Mouse (Mus musculus) embryonic facial prominence, embryonic 11.5 days (tissue): ENCODE data around the gene Agap2. TPM values are rescaled to one million over a fixed set of nuclear protein-coding genes. Genes with fewer than 3 reads are reported as not detected.
"Not testable (repeated sequence)": the region's sequence is repeated elsewhere in the genome, so short reads cannot be mapped to it uniquely, and the experiment has no call there.

ENCODE experiments used
- ATAC-seq: fragments of 200-750 bp; cut with Nextera tagmentation; replicated peaks from 2 replicates; pipeline ENCODE4 v1.8.0; 2017; ENCODE audit warnings: low read depth; ENCODE audit not compliant: insufficient number of reproducible peaks, low FRiP score, low TSS enrichment
- DNase-seq: peaks from one replicate; pipeline ENCODE4 v3.0.0-alpha.2; 2015; ENCODE audit warnings: low spot score
- H3K27ac ChIP-seq: fragments of 300-500 bp; sonication (generic); replicated peaks from 2 replicates; pipeline ENCODE4 v1.5.1; 2014; ENCODE audit warnings: mild to moderate bottlenecking, low read depth, low read length, control low read depth
- H3K27me3 ChIP-seq: fragments of 300-500 bp; sonication (generic); 2 replicates; pipeline ENCODE4 v1.6.1; 2014; ENCODE audit warnings: mild to moderate bottlenecking, low read length, moderate library complexity, mixed read lengths; ENCODE audit not compliant: control insufficient read depth, insufficient read depth
- H3K36me3 ChIP-seq: fragments of 300-500 bp; sonication (generic); replicated peaks from 2 replicates; pipeline ENCODE4 v1.6.1; 2014; ENCODE audit warnings: low read depth, mild to moderate bottlenecking, low read length, moderate library complexity, mixed read lengths; ENCODE audit not compliant: control insufficient read depth, insufficient read depth
- H3K4me1 ChIP-seq: fragments of 300-500 bp; sonication (generic); 2 replicates; pipeline ENCODE4 v1.6.1; 2014; ENCODE audit warnings: low read length, mixed read lengths; ENCODE audit not compliant: control insufficient read depth, insufficient read depth
- H3K4me2 ChIP-seq: fragments of 300-500 bp; sonication (generic); 2 replicates; pipeline ENCODE4 v1.6.1; 2014; ENCODE audit warnings: low read depth, mild to moderate bottlenecking, control low read depth, low read length, moderate library complexity
- H3K4me3 ChIP-seq: fragments of 300-500 bp; sonication (generic); 2 replicates; pipeline ENCODE4 v1.5.1; 2014; ENCODE audit warnings: low read depth, low read length, control low read depth
- H3K9ac ChIP-seq: fragments of 300-500 bp; sonication (generic); replicated peaks from 2 replicates; pipeline ENCODE4 v1.6.1; 2014; ENCODE audit warnings: mild to moderate bottlenecking, control low read depth, low read length
- H3K9me3 ChIP-seq: fragments of 300-500 bp; sonication (generic); replicated peaks from 2 replicates; pipeline ENCODE4 v1.6.1; 2016; ENCODE audit warnings: mild to moderate bottlenecking, low read length, inconsistent platforms, mixed read lengths; ENCODE audit not compliant: control insufficient read depth
- WGBS: fragments of 180-500 bp; shearing (Covaris S2); extraction: QIAGEN DNeasy Blood & Tissue Kit; methylation state at CpG from one replicate; pipeline ENCODE4 v1.1.7; 2014; 5-methylcytosine and 5-hydroxymethylcytosine counted together
- polyA plus RNA-seq: library from polyadenylated mRNA; unstranded; fragments of >200 nt; fragmentation: Nextera tagmentation; extraction: Ambion mirVana; gene quantifications from 2 replicates; pipeline ENCODE4 v1.2.1, GENCODE M21; 2014

The Agap2 gene
- polyA plus RNA-seq, 1 experiment from 2014 or later = 0.80 TPM

- no peaks in the 10 kb centered on the region for H3K36me3 ChIP-seq
- H3K27me3 ChIP-seq = no peaks in the 10 kb centered on the region
- no peak overlapping the region for H3K27ac ChIP-seq
- DNase-seq = no peak
- ATAC-seq = no peak
- no peak overlapping the region for H3K4me3 ChIP-seq
- H3K4me1 ChIP-seq = no peaks in the 10 kb centered on the region
- no peak overlapping the region for H3K9ac ChIP-seq
- 78% methylated on average over 7 of the region's 7 CpGs for WGBS
- no peak overlapping the region for H3K4me2 ChIP-seq
- H3K9me3 ChIP-seq = no peaks in the 10 kb centered on the region
These were observed 52.7 kb downstream of the Agap2 start for GRCm38 (mm10) chr10:127127711-127128279.

DNA sequence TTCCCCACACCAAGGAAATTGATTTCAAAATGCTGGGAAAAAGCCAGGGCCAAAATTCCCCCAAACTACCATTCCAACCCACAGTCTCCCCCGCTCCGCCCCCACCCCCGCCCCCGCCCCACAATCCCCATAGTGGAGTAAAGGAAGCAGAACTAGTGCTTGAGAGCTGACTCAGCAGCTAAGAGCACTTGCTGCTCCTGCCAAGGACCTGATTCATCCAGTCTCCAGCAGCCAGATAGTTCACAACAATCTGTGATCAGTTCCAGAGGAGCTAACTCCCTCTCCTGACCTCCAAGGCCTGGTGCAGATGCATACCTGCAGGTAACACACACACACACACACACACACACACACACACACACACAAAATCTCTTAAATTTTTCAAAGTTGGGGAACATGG is 54.3 kb downstream of the Agap2 start:
- Histone ChIP-seq H3K4me3 (no peak overlapping the region), H3K36me3 (no peaks in the 10 kb centered on the region), H3K27ac (no peak overlapping the region), H3K9me3 (no peaks in the 10 kb centered on the region), H3K4me2 (no peak overlapping the region), H3K9ac (no peak overlapping the region), H3K4me1 (no peaks in the 10 kb centered on the region), H3K27me3 (no peaks in the 10 kb centered on the region)
- no peak for DNase-seq
- no peak for ATAC-seq
- 69% methylated on average over 4 of the region's 4 CpGs for WGBS

DNA sequence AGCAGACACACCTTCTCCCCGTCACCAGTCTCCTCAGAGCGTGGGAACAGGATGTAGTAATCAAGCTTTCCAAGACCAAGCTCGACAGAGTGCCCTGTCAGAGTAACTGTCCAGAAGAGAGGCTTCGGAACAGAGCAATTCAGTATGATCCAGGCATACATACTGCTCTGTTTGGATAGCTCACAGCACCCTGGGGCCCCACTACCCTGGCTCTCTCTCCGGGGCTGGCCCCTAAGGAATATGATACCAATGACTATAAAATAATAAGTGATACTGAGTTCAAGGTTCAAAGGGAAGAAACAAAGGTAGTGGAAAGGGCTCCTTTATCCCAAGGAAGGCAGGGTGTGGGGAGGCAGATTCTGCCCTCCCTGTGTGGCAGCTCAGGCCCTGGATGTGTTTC is 57.4 kb downstream of the Agap2 start:
- no peak for DNase-seq
- H3K4me1 ChIP-seq = no peaks in the 10 kb centered on the region
- WGBS = 64% methylated on average over 5 of the region's 5 CpGs
- H3K27ac ChIP-seq = no peak overlapping the region
- H3K27me3 ChIP-seq = no peaks in the 10 kb centered on the region
- no peak overlapping the region for H3K4me3 ChIP-seq
- ATAC-seq = no peak
- no peaks in the 10 kb centered on the region for H3K36me3 ChIP-seq
- H3K9me3 ChIP-seq = no peaks in the 10 kb centered on the region
- H3K9ac ChIP-seq = no peak overlapping the region
- H3K4me2 ChIP-seq = no peak overlapping the region

- WGBS = 89% methylated on average over 3 of the region's 3 CpGs
- not testable (repeated sequence) for ATAC-seq, H3K9me3 ChIP-seq
These were observed 59.4 kb downstream of the Agap2 start for GRCm38 (mm10) chr10:127134394-127135035.

DNA sequence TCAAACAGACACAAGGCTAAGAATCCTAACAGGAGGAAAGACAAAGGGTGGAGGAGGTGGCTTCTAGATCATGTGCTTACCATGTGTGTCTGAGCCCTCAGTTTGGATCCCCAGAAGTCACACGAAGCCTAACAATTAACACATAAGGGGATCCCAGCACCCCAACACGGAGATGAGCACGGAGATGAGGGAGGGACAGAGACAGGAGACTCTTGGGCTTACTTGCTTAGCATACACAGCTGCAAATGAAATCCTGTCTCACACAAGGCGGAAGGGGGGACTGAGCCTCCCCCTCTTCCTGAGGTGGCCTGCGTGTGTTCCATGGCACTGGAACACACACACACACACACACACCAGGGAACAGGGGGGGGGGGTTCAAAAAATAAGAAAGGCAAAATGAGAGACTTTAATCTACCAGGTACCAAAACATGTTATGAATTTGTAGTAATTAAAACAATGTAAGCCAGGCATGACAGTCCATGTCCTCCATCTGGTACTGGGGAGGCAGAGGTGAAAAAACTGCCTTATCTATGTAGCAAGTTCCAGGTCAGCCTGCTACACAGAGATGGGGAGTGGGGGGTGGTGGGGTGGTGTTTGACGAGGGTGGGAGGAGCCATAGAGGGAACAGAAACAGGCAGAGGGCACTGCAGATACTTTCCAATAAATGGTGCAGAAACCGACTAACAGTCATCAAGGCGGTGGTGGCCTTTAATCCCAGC is 60.2 kb downstream of the Agap2 start:
- Histone ChIP-seq H3K9me3 (no peaks in the 10 kb centered on the region), H3K9ac (no peak overlapping the region), H3K4me3 (no peak overlapping the region), H3K4me2 (no peak overlapping the region), H3K27me3 (no peaks in the 10 kb centered on the region), H3K36me3 (no peaks in the 10 kb centered on the region), H3K27ac (no peak overlapping the region), H3K4me1 (no peaks in the 10 kb centered on the region)
- ATAC-seq (no peak), DNase-seq (no peak)
- WGBS = 57% methylated on average over 8 of the region's 8 CpGs

More at GRCm38 (mm10) chr10:127134394-127135035, 59.4 kb downstream of the Agap2 start:
- H3K27ac ChIP-seq, H3K36me3 ChIP-seq, H3K27me3 ChIP-seq, H3K4me2 ChIP-seq, H3K4me1 ChIP-seq, DNase-seq, H3K9ac ChIP-seq, H3K4me3 ChIP-seq: not testable (repeated sequence)

DNA sequence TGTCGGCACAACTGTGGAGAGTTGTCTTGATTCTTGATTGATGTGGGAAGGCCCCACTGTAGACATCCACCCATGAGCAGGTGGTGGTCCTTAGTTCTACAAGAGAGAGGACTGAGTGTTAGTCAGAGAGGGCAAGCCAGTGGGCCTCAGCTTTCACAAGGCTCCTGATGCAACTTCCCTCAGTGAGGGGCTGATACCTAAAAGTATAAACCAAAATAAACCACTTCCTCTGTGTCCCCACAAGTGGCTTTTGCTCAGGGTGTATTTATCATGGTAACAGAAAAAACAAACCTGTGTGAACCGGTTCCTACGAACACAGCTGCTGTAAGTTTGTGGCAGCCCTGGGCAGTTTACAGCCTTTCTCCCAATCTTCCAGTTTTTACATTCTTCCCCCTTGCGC is 61.4 kb downstream of the Agap2 start:
- Histone ChIP-seq H3K4me2 (no peak overlapping the region), H3K27me3 (no peaks in the 10 kb centered on the region), H3K9me3 (no peaks in the 10 kb centered on the region), H3K27ac (no peak overlapping the region), H3K36me3 (no peaks in the 10 kb centered on the region), H3K4me3 (no peak overlapping the region), H3K4me1 (no peaks in the 10 kb centered on the region), H3K9ac (no peak overlapping the region)
- DNase-seq = no peak
- 88% methylated on average over 4 of the region's 4 CpGs for WGBS
- no peak for ATAC-seq

DNA sequence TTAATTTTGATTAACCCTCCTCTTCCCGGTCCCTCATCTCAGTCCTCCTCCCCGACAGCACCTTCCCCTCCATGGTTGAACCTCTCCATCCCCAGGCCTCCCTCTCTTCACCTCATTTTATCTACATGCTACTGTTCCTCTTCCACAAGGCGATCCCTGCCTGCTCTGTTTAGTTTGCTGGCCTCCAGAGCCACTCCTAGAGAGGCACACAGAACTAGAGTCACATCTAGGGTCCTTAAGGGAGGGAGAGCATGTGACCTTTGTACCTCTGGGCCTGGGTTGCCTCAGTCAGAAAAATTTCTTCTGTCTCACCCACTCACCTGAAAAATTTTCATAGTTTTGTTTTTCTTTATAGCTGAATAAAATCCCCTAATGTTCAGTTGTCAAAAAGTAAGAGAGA is 62.8 kb downstream of the Agap2 start:
- DNase-seq = no peak
- H3K9ac ChIP-seq = no peak overlapping the region
- no peaks in the 10 kb centered on the region for H3K27me3 ChIP-seq
- H3K9me3 ChIP-seq = no peaks in the 10 kb centered on the region
- no peak for ATAC-seq
- H3K36me3 ChIP-seq = no peaks in the 10 kb centered on the region
- H3K4me3 ChIP-seq = no peak overlapping the region
- no peaks in the 10 kb centered on the region for H3K4me1 ChIP-seq
- WGBS = 84% methylated on average over 3 of the region's 3 CpGs
- H3K27ac ChIP-seq = no peak overlapping the region
- no peak overlapping the region for H3K4me2 ChIP-seq
